15 mouse cellular contexts compared by ENCODE assay signal in the genomic region with DNA sequence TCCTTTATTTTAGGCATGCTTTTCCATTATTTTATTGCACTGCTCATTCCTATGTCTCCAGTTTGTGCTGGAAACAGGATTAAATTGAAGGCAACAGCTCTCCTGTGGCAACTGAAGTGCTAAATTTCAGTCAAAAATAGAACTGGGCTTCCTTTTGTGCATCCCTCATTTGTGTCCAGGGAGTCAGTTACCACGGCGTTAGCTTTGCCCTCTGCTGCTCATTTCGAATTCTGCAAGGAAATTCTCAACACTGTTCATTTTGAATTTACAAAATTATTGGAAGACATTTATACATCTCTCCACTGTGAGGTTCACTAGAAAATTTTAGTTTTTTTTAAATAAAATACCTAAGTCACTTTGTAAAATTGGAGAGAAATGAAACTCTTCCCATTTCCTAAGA. TPM values are rescaled to one million over a fixed set of nuclear protein-coding genes. Genes with fewer than 3 reads are reported as not detected.
"Had no signal": no experiment of that assay in that cellular context is flagged by ENCODE, and none has a peak within 500 bp of the region (broad histone marks: within the 10 kb centered on the region; RNA-seq: fewer than 3 reads in every experiment).

No protein-coding gene starts in this region.

- H3K9ac ChIP-seq: limb, embryonic 12.5 days; liver, embryonic 13.5 days; liver, postnatal 0 days; lung, embryonic 15.5 days; midbrain, embryonic 12.5 days; neural tube, embryonic 12.5 days had no signal

- H3K36me3 ChIP-seq: limb, embryonic 12.5 days; liver, embryonic 13.5 days; lung, embryonic 15.5 days; midbrain, embryonic 12.5 days; neural tube, embryonic 12.5 days had no signal

- H3K9me3 ChIP-seq: limb, embryonic 12.5 days; liver, embryonic 13.5 days; lung, embryonic 15.5 days; megakaryocyte, embryonic 14.5 days; midbrain, embryonic 12.5 days; neural tube, embryonic 12.5 days had no signal

- H3K4me1 ChIP-seq: liver, embryonic 13.5 days; lung, embryonic 15.5 days; megakaryocyte, embryonic 14.5 days; neural tube, embryonic 12.5 days had no signal

- H3K4me2 ChIP-seq: limb, embryonic 12.5 days; liver, embryonic 13.5 days; lung, embryonic 15.5 days; midbrain, embryonic 12.5 days; neural tube, embryonic 12.5 days had no signal

- ATAC-seq: liver, postnatal 0 days had no signal

- H3K4me3 ChIP-seq: limb, embryonic 12.5 days; liver, embryonic 13.5 days; lung, embryonic 15.5 days; megakaryocyte, embryonic 14.5 days; midbrain, embryonic 12.5 days; neural tube, embryonic 12.5 days had no signal

- DNase-seq: kidney, adult 18-20 months; kidney, postnatal 10 days; kidney, postnatal 4 days; liver; liver, embryonic 13.5 days; liver, postnatal 0 days; lung, postnatal 14 days; spleen, adult 18-20 months; thymus, postnatal 36 days had no signal

- H3K27me3 ChIP-seq: limb, embryonic 12.5 days; liver, embryonic 13.5 days; lung, embryonic 15.5 days; megakaryocyte, embryonic 14.5 days; midbrain, embryonic 12.5 days; neural tube, embryonic 12.5 days had no signal

- H3K27ac ChIP-seq: limb, embryonic 12.5 days; liver, embryonic 13.5 days; lung, embryonic 15.5 days; macrophage; midbrain, embryonic 12.5 days; neural tube, embryonic 12.5 days had no signal

RNA-seq across cellular contexts. Expression of a gene that starts 53.8 kb away (rescaled TPM):
- polyA plus RNA-seq: macrophage had no signal
